Mouse (Mus musculus) liver, postnatal 0 days (tissue): ENCODE measurements at regions not wholly inside any gene's neighbourhood (a gene's known extent, or its start where the extent isn't known, plus 50 kb on each side); places are given as distances from the start of the nearest gene placed in this dataset.

Experiments
- CTCF ChIP-seq: sonication (generic); IDR thresholded peaks from 2 replicates; pipeline ENCODE4 v1.5.1; 2016; ENCODE audit warnings: antibody characterized with exemption, low read depth
- EP300 ChIP-seq: IDR thresholded peaks from 2 replicates; pipeline ENCODE4 v1.6.1; 2016; ENCODE audit warnings: antibody characterized with exemption, low read depth, mild to moderate bottlenecking

DNA sequence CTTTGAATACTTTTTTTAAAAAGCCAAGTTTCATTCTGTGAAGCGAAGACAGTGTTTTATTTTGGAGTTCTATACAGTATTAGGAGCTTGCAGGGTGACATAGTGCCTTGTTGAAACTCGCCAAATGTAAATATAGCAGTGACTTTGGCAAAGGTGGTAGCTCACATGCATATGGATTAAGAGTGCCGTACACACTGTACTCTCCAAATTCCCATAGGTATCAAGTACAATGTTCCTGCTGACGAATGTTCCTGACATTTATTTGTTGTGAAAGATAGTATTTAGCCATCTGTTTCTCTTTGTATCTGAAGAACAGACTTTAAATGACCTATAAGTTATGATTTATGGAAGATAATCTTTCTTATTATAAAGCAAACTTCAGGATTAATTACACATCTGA, 201.9 kb downstream of the Cd109 start:
- no peak for TF ChIP-seq CTCF
- TF ChIP-seq EP300 = no peak
